Mouse (Mus musculus) kidney, postnatal 25 days (tissue): Measurements from ENCODE around the gene Fst.

Source experiments
- DNase-seq, 2 experiments: peaks; one replicate each; pipeline ENCODE4 v3.0.0; 2021; ENCODE audit warnings: mixed read lengths in 2 of 2

Fst gene

DNA sequence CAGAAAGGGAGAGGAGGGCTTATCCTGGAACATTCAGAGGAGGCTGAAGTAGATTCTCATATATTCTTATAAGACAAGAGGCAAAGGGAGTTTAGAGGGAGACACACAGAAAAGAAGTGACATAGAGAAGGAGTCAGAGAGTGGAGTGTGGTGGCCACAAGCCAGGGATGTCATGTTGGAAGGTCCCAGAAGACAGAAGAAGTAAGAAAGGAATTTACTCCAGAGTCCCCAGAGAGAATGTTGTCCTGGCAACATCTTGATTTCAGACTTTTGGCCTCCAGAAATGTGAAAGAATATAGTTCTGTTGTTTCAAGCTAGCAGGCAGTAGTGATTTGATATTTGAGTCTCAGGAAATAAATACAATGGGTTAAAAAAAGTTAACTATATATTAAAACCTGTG, 46.4 kb downstream of the Fst start:
- DNase-seq: no peak

DNA sequence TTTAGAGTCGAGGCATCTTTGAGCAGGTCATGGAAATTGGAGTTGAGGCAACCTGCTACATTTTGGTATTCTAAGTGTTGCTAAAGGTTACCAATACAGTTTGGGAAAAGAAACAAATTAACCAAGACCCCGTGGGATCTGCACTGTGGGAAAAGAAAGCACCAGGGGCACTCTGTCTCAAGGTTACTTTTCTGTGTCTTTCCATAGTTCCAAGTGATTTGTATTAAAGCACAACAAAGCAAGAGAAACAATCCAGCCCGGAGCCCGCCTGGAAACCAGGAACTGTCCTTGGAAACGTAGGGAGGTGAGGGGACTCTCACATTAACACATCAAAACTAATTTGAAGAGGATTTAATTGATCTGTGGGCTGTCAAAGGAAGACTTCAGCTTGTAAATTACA, 51.9 kb downstream of the Fst start:
- DNase-seq: no peak

DNA sequence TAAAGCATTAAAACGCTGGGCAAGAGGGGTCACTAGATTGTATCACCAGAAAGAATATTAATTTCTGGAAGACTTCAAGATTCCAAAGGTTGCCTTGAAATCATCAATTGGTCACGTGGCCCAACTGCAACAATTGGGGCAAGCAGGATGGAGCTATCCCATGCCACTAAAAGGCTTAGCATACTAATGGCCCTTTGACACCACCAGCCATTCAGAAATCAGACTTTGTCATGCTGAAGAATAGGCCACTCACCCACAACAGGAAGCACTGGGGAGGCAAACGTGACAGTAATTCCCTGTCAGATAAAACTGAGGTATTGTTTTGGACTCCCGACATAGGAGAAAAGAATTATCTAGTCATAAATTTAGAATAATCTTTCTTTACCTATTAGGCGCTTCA, 52.3 kb downstream of the Fst start:
- DNase-seq: no peak

DNA sequence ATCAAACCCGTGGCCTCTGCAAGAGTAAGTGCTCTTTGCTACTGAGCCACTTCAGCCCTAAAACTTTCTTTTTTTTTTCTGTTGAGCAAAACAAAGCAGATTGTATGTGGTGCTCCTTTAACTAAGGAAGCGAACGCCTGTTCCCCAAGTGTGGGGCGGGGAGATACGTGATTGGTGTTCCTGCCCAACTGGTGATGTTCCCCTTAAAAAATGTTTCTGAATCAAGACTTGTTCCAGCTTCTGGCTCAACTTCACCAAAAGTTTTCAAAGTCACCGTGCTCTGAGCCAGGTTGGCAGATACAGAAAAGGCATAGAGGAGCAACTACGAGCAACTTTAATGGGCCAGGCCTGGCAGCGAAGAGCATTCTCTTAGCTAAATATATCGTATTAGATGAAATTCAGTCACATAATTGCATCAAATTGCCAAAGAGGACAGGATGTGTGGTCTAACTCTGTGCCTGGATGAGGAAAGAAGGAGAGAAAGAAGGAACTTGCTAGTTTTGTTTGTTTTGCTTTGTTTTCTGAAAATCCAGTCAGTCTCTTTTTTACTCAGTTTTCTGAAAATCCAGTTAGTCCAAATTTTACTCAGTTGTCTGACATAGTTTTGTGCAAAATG, 53.5 kb downstream of the Fst start:
- no peak for DNase-seq
